Mouse (Mus musculus) adrenal gland, postnatal 14 days (tissue): ENCODE measurements around the gene Lamb3. TPM values are rescaled to one million over a fixed set of nuclear protein-coding genes. Genes with fewer than 3 reads are reported as not detected.

Experiments
- DNase-seq: peaks from one replicate; pipeline ENCODE4 v3.0.0; 2021; ENCODE audit warnings: mixed read lengths
- total RNA-seq: library from RNA; stranded (reverse); gene quantifications from 2 replicates; pipeline ENCODE4 v1.2.3, GENCODE M21; 2021

Gene Lamb3
- total RNA-seq, 1 experiment from 2014 or later, result 1.0 TPM

GRCm38 (mm10) chr1:193201383-193201778 is 6.1 kb upstream of the Lamb3 start, which contains the start of gene Traf3ip3:
Gene Traf3ip3 (minus strand): TSS chr1:193201703.
- DNase-seq, result peak; percentile 32

- DNase-seq, result no peak
These were observed 3.7 kb upstream of the Lamb3 start for GRCm38 (mm10) chr1:193203821-193204220.

DNA sequence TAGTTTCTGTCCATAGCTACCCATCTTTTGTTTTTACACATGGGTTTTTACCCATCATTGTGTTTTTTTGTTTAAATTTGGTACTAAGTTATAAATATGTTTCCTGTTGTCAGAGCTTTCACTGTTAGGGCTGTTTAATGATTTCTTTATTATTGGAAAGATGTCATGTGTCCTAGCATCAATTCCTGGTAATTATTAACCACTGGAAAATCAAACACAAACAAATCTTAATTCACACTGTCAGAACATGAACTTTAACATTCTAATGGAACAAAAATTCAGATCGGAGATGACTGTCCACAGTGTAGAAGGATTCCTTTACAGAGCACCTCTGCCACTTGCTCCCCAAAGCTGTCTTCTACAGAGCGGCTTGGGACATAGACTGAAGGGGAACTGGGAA is 2.1 kb upstream of the Lamb3 start:
- DNase-seq, result no peak

- peak; percentile 63 for DNase-seq
These were observed 679 bp downstream of the Lamb3 start for GRCm38 (mm10) chr1:193208178-193208577.

DNA sequence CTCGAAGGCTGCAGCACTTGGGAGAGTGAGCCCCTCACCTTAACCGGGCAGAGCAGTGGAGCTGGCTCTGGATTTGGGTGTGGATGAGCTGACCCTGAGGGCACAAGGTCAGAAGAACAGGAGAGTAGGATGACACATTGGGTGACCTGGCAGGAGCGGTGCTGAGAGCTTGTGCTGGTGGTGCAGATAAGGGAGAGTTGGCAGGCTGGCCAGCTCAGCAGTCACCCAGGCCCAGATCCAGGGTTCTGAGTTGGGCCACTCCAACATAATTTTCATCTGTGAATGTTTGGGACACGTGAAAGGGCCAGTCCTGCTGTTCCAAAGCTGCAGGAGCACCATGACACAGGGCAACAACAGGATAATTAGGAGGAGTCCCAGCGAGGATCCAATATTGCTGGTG is 3.9 kb downstream of the Lamb3 start:
- no peak for DNase-seq

- DNase-seq, result no peak
These were observed 6.6 kb downstream of the Lamb3 start for GRCm38 (mm10) chr1:193214053-193214452.

DNA sequence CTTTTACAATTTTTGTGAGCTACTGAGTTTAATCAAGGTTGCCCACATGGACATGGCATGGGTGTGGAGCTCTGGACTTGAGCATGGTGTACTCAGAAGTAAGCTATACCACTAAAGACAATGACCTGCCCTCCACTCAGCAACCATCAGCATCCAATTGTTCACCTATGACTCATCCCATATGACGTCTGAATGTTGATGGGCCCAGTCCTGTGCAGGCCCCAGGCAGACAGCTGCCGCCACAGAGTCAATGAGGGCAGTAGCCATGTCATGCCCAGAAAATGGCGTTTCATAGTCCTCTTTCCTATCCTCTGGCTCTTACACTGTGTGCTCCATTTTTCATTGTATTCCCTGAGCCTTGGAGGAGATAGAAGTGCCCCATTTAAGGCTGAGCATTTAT is 8.5 kb downstream of the Lamb3 start:
- no peak for DNase-seq

- DNase-seq, result no peak
These were observed 12.9 kb downstream of the Lamb3 start for GRCm38 (mm10) chr1:193220408-193220807.

GRCm38 (mm10) chr1:193225531-193225930 is 18.0 kb downstream of the Lamb3 start:
- no peak for DNase-seq

GRCm38 (mm10) chr1:193226114-193226513 is 18.6 kb downstream of the Lamb3 start:
- DNase-seq, result no peak

- DNase-seq, result peak; percentile 25
These were observed 19.4 kb downstream of the Lamb3 start for GRCm38 (mm10) chr1:193226724-193227522.

- DNase-seq, result no peak
These were observed 20.0 kb downstream of the Lamb3 start for GRCm38 (mm10) chr1:193227537-193227936.

GRCm38 (mm10) chr1:193229570-193229969 is 22.1 kb downstream of the Lamb3 start:
- DNase-seq, result no peak

GRCm38 (mm10) chr1:193230531-193230930 is 23.0 kb downstream of the Lamb3 start:
- no peak for DNase-seq

DNA sequence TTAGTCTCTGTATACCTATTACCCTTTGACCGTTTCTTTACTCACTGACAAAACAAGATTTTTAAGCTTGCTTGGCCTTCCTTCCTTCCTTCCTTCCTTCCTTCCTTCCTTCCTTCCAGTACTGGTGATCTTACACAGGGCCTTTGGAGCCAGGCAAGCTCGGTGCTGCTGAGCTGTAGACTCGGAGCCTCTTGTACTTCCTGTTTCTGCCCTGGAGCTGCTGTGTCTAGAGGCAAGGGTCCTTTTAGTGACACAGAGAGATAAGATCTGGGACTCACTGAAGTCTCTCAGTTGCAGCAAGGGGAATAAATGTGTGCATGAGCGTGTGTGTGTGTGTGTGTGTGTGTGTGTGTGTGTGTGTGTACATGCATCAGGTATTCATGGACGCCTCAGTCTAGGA is 23.4 kb downstream of the Lamb3 start:
- no peak for DNase-seq

GRCm38 (mm10) chr1:193232732-193233131 is 25.2 kb downstream of the Lamb3 start:
- no peak for DNase-seq

DNA sequence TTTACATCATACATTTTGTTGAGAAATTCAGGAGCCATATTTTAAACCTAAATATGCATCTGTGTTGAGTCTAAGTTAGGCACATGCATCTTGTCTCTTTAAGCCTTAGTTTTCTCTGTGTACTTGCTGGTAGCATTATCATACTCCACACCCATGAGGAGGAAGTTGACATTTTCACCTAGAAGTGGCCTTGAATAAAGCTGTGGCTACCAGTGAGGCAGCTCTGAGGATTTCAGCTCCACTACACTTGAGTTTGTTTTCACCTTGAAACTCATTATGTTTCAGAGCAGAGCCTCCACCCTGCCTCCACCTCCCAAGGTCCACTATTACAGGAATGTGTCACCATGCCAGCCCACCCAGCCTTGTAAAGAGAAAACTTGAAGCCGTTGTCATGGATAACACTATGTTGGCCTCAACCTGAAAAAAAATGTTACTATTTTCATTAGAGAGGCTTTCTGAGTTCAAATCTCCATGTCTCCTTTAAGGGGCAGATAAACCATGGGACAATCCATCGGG is 26.7 kb downstream of the Lamb3 start:
- peak; percentile 31 for DNase-seq

DNA sequence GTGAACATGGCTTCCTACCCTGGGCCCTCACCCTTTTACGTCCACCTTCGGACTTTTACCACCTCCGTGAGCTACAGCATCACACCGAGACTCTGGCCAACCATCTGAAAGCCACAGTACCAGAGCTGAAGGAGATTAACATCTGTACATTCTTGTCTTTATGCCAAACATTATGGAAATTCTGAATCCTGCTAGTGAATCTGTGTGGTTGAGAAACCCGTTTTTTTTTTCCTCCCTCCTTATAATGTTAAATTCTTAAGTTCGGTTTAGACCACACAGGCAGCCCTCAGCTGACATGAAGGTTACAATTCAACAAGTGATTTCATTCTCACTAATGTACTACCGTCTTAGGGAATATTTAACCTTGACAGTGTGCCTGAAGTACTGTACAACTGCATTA is 27.4 kb downstream of the Lamb3 start:
- DNase-seq, result no peak

DNA sequence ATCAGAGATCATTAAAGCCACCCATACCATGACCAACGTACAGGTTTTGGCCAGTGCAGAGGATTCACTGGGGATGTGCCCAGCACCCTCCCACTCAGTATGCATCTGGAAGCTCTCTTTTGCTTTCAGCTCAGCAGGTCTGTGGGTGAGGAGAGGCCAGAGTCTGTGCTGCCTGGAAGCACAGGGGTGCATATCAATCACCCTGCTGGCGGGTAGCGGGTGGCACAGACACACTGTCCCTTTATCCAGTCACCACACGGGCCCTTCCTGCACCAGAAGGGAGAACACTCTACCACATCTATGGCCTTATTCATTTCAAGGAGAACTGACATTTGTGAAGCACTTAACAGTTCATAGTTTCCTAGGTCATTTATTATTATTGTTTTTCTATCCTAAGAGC is 30.9 kb downstream of the Lamb3 start:
- DNase-seq, result peak; percentile 23

DNA sequence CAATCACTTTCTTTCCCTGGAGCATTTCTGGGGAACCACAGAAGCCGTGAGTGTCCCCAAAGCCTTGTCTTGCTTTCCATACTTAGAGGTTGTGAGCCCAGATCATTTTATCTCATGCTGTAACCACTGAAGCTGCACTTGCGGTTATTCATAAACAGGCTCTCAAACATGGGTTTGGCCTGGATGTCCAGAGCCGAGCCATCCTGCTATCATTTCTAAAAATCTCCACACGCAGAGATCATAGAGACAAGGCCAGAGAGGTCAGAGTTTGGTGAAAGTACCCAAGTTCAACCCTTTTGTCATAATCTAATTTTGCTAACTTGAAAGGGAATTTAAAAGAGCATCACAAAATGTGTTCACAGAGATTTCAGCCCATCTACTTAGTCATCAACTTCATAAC is 33.9 kb downstream of the Lamb3 start:
- no peak for DNase-seq

DNA sequence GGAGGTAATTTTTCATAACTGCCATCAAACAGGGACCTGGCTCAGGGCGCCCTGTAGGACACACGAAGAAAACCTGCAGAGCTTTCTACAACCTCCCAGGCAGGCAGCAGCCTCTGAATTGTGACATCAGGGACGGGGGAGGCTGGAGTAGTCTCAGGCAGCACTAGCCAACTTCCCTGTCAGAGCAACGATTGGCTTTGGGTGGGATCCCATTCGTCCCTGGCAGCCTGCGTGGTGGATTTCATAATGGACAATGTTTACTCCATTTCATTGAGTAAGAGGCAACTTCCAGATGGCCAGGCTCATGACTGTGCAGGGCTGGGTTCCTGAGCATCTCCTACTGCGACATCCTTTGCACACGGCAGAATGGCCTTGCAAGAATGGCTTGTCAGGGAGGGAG is 34.7 kb downstream of the Lamb3 start:
- DNase-seq, result peak; percentile 81

DNA sequence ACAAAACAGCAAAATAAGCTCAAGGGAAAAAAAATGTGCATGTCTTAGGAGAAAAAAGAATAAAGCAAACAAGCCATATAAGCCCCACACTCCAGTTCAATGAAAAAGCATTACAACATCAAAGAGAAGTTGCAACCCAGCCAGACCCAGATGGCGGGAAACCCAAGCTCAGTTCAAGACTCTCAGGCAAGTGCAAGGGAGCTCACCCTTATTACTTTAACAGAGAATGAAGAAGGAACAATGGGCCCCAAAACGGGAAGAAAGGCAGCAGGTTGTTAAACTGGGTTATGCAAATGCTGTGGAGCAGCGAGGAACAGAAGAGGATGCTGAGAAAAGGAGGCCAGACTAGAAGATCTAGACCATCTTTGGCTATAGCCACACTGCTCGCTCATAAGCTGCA is 35.4 kb downstream of the Lamb3 start:
- DNase-seq, result no peak

GRCm38 (mm10) chr1:193243571-193244193 is 36.2 kb downstream of the Lamb3 start:
- DNase-seq, result no peak

- DNase-seq, result no peak
These were observed 36.7 kb downstream of the Lamb3 start for GRCm38 (mm10) chr1:193244235-193244634.
